18 mouse cellular contexts compared by ENCODE assay signal in the genomic region with DNA sequence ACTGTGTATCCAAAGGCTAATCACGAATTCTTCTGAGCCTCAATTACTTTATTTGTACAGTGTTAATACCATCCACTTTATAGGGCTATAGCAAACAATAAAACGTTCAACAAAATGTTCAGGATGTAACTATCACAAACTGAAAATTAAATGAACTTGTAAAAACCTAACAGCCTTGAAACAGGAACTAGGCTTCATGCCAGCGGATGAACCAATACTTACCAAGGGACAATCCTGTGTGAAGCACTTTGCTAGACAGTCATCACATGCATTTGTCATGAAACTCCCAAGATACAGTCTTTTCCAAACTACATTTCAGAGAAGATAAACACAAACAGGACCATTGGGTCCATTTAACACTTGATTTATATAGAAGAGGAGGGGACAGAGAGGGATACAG.
DNase-seq lines count a peak whose midpoint lies in the region.
"Had no signal": no experiment of that assay in that cellular context is flagged by ENCODE, and none has a peak within 500 bp of the region (broad histone marks: within the 10 kb centered on the region; RNA-seq: fewer than 3 reads in every experiment).

No protein-coding gene starts in this region.

- DNase-seq in adrenal gland, adult 8-10 months = peak; percentile 20
- DNase-seq in adrenal gland, adult 18-20 months (ENCODE audit: low spot score in 2 of 2) = no peak
- DNase-seq in 3T3-L1 (ENCODE audit: low read depth, low spot score) (peak; percentile 14), adipocyte (ENCODE audit: low spot score) (peak; percentile 65)
- peak; percentile 39 to 59 for DNase-seq in adrenal gland, postnatal 36 days
- no peak for DNase-seq in kidney, postnatal 14 days
- no peak for DNase-seq in lung, postnatal 14 days
- DNase-seq: cerebellum, adult 18-20 months; cerebellum, adult 9-10 months; cerebellum, postnatal 14 days; forebrain, postnatal 0 days; gastrocnemius, adult 2 months; gastrocnemius, postnatal 14 days; heart, adult 11 months; heart, postnatal 10 days; heart, postnatal 36 days; kidney, adult 11 months; kidney, adult 8-10 months had no signal

Comparison
In these comparisons a context has a peak if more than half of its experiments do, and no peak if none do; other contexts are left out.
1. DNase-seq: peak in adrenal gland, adult 8-10 months (single experiment), 3T3-L1 (single experiment), adipocyte (single experiment) and adrenal gland, postnatal 36 days (2 of 2); none in adrenal gland, adult 18-20 months (0 of 2), kidney, postnatal 14 days (single experiment) and lung, postnatal 14 days (single experiment).